Mouse (Mus musculus): ENCODE measurements around the gene Nxnl1.

Nxnl1 gene

DNA sequence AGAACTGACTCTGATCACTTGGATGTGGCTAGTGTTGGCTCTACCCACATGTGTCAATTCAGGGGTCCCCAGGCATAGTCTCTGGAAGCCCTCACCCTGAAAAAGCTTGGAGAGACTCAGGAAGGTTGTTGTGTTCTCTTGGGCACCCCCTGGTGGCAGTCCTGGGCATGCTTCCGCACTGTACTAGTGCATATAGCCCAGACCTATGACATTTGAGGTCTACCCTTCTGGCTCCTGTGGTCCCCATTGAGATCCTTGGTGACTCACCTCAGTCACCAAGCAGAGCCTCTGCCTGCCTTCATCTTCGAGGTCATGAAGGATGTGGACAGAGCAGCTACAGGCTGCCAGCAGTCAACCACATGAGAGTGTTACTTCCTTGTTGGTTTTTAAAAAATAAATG, 20.5 kb upstream of the Nxnl1 start:
- peak; percentile 44 for DNase-seq (ENCODE audit: extremely low spot score, low spot score)

GRCm38 (mm10) chr8:71580201-71580600, 13.8 kb upstream of the Nxnl1 start:
- no peak for DNase-seq (ENCODE audit: extremely low spot score, low spot score)

DNA sequence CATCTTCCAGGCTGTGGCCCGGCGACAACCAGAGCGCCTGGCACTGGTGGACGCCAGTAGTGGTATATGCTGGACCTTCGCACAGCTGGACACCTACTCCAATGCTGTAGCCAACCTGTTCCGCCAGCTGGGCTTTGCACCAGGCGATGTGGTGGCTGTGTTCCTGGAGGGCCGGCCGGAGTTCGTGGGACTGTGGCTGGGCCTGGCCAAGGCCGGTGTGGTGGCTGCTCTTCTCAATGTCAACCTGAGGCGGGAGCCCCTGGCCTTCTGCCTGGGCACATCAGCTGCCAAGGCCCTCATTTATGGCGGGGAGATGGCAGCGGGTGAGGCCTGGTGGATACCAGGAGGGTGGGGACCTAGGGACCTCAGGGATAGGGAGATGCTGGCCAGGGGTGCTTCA, 13.1 kb upstream of the Nxnl1 start:
- DNase-seq (ENCODE audit: extremely low spot score, low spot score): no peak

- no peak for DNase-seq (ENCODE audit: extremely low spot score, low spot score)
Measured at GRCm38 (mm10) chr8:71579009-71579408, 12.6 kb upstream of the Nxnl1 start.

DNA sequence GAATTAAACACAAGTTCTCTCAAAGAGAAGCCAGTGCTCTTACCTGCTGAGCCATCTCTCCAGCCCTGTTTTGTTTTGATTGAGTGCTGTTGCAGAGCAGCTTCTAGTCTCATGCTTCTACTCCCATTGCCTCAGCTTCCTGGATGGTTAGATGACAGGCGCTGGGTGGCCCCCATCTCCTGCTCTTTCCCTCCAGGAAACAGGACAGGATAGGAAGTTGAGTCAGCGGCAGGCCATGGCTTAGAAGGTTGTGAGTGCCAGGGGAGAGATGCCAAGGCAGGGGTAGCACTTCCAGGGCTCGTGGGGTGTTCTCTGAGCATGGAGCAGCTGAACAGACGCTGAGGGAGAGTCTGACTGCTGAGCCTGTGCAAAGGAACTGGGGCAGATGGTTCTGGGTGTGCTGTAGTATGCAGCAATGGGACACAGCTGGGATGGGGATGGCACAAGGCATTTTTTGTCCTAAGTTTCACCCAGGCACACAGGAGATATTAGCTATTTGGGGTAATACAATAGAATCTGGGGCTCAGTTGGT, 11.5 kb upstream of the Nxnl1 start:
- DNase-seq (ENCODE audit: extremely low spot score, low spot score): no peak

- no peak for DNase-seq (ENCODE audit: extremely low spot score, low spot score)
Measured at GRCm38 (mm10) chr8:71575020-71575419, 8.6 kb upstream of the Nxnl1 start.

DNA sequence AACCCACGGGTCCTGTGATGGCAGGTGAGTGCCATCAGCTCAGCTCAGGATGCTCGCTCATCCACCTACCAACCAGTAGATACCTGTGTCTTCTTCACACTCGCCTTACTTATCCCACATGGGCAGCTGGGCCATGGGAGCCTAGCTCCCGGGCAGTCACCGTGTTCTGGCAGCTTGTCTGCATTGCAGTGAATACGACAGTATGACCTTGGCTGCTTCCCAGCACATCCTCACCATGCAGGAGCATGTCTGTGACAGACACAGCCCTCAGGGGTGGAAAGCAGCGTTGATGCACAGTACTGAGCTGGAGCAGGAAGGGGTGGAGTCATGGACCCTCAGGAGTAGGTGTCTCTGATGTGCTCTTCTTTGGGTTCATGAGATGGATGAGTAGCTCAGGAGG, 8.0 kb upstream of the Nxnl1 start:
- DNase-seq (ENCODE audit: extremely low spot score, low spot score): no peak

GRCm38 (mm10) chr8:71572847-71573633, 6.6 kb upstream of the Nxnl1 start:
- no peak for DNase-seq (ENCODE audit: extremely low spot score, low spot score)

DNA sequence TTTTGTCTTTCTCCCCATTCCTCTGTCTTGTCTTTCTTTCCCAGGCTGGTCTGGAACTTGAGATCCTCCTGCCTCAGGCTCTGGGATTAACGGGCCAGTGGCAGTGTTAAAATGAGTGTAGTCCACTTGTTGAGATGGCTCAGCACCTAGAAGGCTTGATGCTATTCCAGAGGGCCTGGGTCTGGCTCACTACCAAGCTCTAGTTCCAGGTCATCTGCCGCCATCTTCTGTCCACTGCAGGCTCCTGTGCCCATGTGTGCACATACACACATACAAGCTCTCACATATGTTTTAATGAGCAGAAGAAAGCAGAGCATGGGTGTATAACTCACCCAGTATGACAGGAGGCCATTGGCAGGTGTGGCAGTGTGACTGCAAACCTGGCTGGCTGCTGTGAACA, 5.7 kb upstream of the Nxnl1 start:
- no peak for DNase-seq (ENCODE audit: extremely low spot score, low spot score)

GRCm38 (mm10) chr8:71570291-71570954, 4.0 kb upstream of the Nxnl1 start:
- DNase-seq (ENCODE audit: extremely low spot score, low spot score): peak; percentile 84

DNA sequence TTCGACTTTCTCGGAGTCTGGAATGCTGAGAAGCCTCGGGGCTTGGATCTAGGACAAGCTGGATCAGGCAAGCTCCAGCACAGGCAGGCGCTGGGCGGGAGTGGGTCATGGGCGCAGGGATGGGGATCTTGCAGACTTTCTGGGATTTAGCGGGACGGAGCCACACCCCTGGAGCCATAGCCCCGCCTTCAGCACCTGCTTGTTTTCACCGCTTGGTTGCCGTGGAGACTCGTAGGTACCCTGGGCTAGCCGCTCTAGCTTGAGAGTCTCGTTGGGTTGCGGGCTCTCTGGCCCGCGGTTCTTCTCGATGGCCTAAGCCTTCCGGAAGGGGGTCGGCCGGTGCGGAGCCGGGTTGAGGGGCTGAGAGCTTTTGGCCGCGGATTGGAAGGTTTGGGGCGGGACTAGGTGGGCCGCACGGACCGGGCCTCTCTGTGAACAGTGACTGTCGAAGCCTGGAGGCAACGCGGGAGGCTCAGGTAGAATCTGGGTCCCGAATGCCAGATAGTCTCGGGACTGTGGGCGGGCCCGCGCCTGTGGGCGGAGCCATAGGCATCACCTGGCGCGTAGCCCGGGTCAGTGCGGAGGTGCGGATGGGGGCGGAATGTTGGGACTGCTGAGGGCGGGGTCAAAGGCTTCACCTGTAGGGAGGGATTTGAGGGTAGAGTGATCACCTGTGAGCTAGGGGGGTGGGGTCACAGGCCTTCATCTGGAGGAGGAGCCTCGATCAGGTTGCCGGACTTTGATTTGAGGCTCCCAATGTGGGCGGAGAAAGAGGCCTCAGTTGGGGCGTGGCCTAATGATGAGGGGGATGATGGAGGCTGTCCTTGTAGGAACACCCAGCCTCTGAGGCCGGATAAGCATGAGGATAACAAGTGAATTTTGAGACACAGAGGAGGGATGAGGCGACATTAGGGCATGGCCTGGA, 3.2 kb upstream of the Nxnl1 start:
- DNase-seq (ENCODE audit: extremely low spot score, low spot score): peak; percentile 80

DNA sequence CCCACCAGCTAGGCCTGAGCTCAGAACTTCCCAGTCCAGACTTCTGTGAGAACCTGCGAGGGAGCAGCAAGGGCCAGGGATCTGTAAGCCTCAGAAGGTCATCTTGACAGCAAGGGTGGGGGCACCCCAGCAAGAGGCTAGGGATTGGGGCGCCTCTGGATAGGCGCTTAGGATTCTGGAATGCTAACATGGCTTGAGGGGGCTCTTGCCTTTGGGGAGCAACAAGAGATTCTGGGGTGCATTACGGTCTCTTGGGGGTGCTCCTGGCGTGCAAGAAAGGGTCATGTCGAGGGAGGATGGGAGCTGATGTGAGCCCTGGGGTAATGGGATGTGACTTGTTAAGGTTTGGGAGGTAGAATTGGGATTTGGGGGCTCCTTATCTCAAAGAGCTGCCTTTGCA, 2.5 kb upstream of the Nxnl1 start:
- no peak for DNase-seq (ENCODE audit: extremely low spot score, low spot score)

- DNase-seq (ENCODE audit: extremely low spot score, low spot score): no peak
Measured at GRCm38 (mm10) chr8:71568387-71568937, 2.1 kb upstream of the Nxnl1 start, which contains the start of gene Slc27a1. Gene Slc27a1, plus strand, starts transcription at chr8:71568882.

GRCm38 (mm10) chr8:71567587-71567986, 1.2 kb upstream of the Nxnl1 start:
- no peak for DNase-seq (ENCODE audit: extremely low spot score, low spot score)

- no peak for DNase-seq (ENCODE audit: extremely low spot score, low spot score)
Measured at GRCm38 (mm10) chr8:71563992-71564391, 2.4 kb downstream of the Nxnl1 start.

DNA sequence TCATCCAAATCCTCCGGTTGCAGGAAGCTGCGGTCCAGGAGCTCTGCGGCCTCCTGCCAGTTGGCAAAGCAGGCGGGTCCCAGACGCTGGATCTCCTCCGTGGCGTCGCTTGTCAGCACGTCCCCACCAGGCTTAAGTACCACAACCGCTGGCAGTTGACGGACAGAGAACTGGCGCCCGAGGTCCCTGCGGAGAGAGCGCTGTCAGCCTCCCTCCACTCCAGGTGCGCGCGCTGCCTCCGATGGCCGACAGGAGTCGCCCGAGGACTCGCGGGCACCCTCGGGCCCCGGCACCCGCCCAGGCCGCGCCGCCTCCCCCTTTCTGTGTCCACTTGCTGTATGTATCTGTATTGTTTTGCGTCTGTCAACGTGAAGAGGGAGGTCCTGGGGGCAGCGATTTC, 3.6 kb downstream of the Nxnl1 start:
- DNase-seq (ENCODE audit: extremely low spot score, low spot score): peak; percentile 68

DNA sequence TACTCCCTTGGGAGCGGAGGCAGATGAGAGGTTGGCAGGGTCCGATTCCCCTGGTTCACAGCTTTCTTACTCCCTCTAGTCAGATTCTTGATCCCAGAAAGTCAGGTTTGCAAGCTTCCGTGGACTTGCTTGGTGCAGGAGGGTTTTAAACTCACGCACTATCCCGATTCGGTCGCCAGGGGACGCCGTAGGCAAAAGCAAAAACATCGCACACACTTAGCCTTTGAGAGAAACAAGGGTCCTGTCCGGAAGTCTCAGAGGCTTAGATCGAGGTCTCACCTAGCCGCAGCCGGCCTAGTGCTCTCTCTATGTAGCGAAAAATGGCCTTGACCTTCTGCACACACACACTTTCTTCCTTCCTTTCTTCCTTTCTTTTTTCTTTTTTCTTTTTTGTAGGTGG, 5.0 kb downstream of the Nxnl1 start:
- DNase-seq (ENCODE audit: extremely low spot score, low spot score): peak; percentile 82

DNA sequence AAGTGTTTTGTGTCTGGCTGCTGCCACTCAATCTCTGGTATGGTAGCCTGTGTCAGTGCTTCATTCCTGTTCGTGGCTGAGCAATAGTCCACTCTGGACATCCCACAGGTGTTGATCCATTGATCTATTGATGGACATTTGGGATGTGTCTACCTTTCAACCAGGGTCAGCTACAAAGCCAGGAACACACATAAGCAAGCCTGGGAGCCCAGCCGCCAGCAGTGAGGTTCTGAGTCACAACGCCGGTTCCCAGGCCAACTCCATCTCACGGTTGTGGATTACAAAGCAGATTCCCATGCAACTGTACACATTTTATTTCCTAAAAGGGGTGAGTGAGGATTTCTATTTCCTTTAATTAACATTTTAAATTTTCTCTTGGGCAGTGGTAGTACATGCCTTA, 5.6 kb downstream of the Nxnl1 start:
- DNase-seq (ENCODE audit: extremely low spot score, low spot score): no peak

GRCm38 (mm10) chr8:71560071-71560470, 6.3 kb downstream of the Nxnl1 start:
- DNase-seq (ENCODE audit: extremely low spot score, low spot score): no peak

DNA sequence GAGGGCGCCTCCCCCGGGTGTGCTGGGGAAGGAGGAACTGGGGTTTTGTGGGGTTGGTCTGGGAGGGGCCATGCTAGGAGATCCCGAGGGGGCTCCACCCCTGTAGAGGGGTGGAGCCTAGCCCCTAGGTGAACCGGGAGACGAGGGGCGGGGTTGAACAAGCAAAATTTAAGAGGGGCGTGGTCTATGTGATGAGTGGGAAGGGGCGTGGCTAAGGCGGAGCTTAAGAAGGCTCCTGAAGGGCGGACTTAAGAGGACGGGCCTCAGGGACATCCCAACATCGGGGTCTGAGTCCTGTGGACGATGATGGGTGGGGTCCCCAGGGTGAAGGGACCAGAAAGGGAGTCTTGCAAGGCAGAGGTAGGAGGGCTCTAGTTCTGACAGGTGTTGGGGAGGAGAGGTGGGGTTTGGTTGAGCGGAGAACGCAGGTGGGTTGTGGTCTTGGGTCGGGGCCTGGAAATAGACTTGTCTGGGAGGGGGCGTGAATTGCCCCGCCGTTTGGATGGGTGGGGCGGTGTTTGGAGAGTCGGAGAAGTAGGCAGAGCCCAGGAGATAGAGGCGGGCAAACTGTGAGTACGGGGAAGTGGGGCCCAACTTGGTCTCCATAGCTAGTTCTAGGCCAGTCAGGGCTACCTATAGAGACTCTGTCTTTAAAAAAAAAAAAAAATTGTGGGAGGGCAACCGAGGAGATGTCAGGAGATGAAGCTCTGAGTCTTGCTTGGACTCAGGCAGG, 7.3 kb downstream of the Nxnl1 start:
- DNase-seq (ENCODE audit: extremely low spot score, low spot score): peak; percentile 47

Data from neural tube, embryonic 10.5 days (tissue).